Mouse (Mus musculus) neutrophil, adult 59 days (primary cell): ENCODE measurements around the gene Lcn2. TPM values are rescaled to one million over a fixed set of nuclear protein-coding genes. Genes with fewer than 3 reads are reported as not detected.

Source experiments
- total RNA-seq, 2 experiments: library from RNA; stranded (reverse); gene quantifications; 1 replicate in 1 of 2; 2 replicates in 1 of 2; pipeline ENCODE4 v1.2.4; 2023

Lcn2 gene
- 1,000 to 10,000 TPM; 7,694 to 9,553 TPM for total RNA-seq

GRCm38 (mm10) chr2:32387706-32388490 lies at the start of gene Lcn2:
Lcn2 (minus strand) TSS chr2:32388252.

DNA sequence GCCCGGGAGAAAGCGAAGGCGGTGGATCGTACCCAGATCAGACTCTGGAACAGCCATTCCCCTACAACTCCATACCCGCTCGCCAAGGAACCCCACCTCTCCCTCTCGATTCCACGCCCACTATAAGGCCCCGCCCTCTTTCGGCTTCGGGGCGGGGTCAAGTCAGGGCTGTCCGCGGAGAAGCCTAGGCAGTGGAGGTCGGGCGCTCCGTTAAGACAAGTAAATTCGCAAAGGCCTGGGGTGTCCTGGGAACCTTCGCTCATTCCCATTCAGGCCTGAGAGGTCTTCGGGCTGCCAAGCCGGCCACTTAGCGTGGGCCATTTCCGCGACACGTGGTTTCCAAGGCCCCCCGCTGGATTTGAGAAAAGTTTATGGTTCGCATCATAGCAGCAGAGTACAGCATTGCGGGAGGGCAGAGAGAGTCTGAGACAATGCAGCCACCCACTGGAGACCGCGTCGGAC lies 7.5 kb upstream of the Lcn2 start, which contains the start of gene Ptges2:
TSS of gene Ptges2 (plus strand) at position 413 of the 462 bp plus-strand sequence.

GRCm38 (mm10) chr2:32381775-32382223 lies 6.3 kb downstream of the Lcn2 start, which contains the start of gene 1110008P14Rik:
1110008P14Rik (minus strand) TSS chr2:32381938.

GRCm38 (mm10) chr2:32353007-32353542 lies 35.0 kb downstream of the Lcn2 start, which contains the start of gene Dnm1:
Dnm1 (minus strand) TSS chr2:32353338.

DNA sequence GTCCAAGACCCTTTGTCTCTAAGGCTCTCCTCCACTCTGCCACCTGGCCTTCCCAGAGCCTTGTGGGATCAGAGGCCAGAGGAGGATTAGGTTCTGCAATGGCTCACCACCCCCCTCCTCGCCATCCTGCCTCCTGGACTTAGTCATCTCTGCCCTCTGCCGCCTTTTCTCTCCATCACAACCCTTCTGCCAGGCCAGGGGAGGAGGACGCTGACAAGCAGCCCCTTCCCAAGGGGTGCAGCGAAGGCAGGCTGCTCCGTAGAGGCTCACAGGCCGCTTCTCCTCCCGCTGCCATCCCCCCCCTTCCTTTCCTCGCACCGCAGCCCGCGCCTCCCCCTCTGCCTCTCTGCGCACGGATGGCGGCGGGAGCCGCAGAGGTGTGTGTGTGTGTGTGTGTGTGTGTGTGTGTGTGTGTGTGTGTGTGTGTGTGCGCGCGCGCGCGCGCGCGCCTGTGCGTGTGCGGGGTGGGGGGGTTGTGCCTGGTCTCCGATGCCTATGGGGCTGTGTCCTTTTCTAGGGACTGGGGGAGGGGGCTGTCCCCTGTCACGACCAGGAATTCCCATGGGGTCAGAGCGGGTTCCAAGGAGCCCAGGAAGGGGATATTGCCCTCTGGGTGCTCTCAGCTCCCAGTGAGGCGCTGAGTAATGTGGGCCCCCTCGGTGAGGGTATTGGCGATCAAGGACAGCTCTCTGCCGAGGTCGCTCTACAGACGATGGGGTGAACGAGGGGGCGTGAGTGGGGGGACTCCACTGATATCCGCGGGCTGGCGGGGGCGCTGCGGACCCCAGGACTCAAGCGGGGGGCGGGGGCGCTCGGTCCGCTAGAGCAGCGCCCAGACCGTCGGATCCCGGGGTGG lies 35.7 kb downstream of the Lcn2 start, which contains the start of gene Ciz1:
TSS of gene Ciz1 (plus strand) at position 177 of the 856 bp plus-strand sequence.

Other genes with a start within 250 kb of the Lcn2 start
- 10 to 100 TPM; 34.2 to 37.2 TPM for gene Prrc2b, start 237.2 kb downstream of the Lcn2 start, total RNA-seq
- 10 to 100 TPM; 15.0 to 15.3 TPM for gene Pomt1, start 151.7 kb downstream of the Lcn2 start, total RNA-seq
- 10 to 100 TPM; 47.9 to 49.2 TPM for gene Uck1, start 128.1 kb downstream of the Lcn2 start, total RNA-seq
- gene Golga2, start 100.9 kb downstream of the Lcn2 start, total RNA-seq: 10 to 100 TPM; 60.7 to 66.4 TPM
- 10 to 100 TPM; 80.6 to 82.0 TPM for gene Swi5, start 100.2 kb downstream of the Lcn2 start, total RNA-seq
- gene Ciz1, start 35.9 kb downstream of the Lcn2 start, total RNA-seq: 10 to 100 TPM; 63.5 to 87.2 TPM
- under 1 TPM in 1 of 2 experiments, not detected in 1; 0.22 TPM for gene Dnm1, start 34.9 kb downstream of the Lcn2 start, total RNA-seq
- gene 1110008P14Rik, start 6.3 kb downstream of the Lcn2 start, total RNA-seq: 10 to 100 TPM; 49.7 to 50.5 TPM
- 10 to 100 TPM; 11.1 to 13.7 TPM for gene Ptges2, start 7.6 kb upstream of the Lcn2 start, total RNA-seq
- 1 to 10 TPM; 5.0 to 6.0 TPM for gene Naif1, start 62.2 kb upstream of the Lcn2 start, total RNA-seq
- gene Slc25a25, start 63.2 kb upstream of the Lcn2 start, total RNA-seq: 10 to 100 TPM; 11.6 to 12.2 TPM
- 10 to 100 TPM; 15.6 to 17.1 TPM for gene Fam102a, start 147.1 kb upstream of the Lcn2 start, total RNA-seq
- gene Dpm2, start 182.6 kb upstream of the Lcn2 start, total RNA-seq: 10 to 100 TPM; 54.4 to 59.5 TPM
- under 1 TPM in 1 of 2 experiments, not detected in 1; 0.22 TPM for gene Pip5kl1, start 186.5 kb upstream of the Lcn2 start, total RNA-seq
- not detected for gene 9430097D07Rik, start 187.4 kb upstream of the Lcn2 start, total RNA-seq
- 10 to 100 TPM; 16.5 to 16.7 TPM for gene St6galnac4, start 198.8 kb upstream of the Lcn2 start, total RNA-seq
- 10 to 100 TPM in 1 of 2 experiments, 1 to 10 TPM in 1; 9.1 to 14.1 TPM for gene St6galnac6, start 211.5 kb upstream of the Lcn2 start, total RNA-seq
- under 1 TPM; 0.51 to 0.53 TPM for gene Ak1, start 233.5 kb upstream of the Lcn2 start, total RNA-seq